Mouse (Mus musculus): Measurements from ENCODE around the gene Epb41l4b. TPM values are rescaled to one million over a fixed set of nuclear protein-coding genes. Genes with fewer than 3 reads are reported as not detected.

Epb41l4b gene
- polyA plus RNA-seq, 2 experiments = 5.3 to 12.2 TPM

DNA sequence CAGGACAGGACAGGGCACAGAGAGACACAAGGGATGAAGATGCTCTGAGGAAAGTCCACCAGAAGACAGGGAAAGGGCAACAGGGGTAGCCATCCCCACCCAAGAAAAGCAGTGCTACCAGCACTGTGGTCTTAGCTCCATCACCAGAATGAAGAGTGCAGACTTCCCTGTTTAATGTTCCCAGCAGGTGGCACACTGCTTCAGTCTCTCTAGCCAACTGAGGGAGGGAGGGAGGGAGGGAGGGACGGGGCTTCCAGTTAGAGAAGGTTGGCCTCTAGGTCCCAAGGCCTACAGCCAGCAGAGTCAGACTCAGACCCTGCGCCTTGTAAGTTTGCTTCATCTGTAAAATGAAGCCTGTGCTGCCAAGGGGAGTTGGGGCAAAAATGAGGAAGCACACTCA lies 22.7 kb downstream of the Epb41l4b start:
- ATAC-seq (ENCODE audit: low FRiP score, low read depth) = no peak
- TF ChIP-seq POLR2A (IDR thresholded peaks at IDR 0.05; ENCODE audit: borderline replicate concordance, extremely low read depth, insufficient read depth, insufficient read length) = no peak
- Histone ChIP-seq H3K27me3 (ENCODE audit: control insufficient read depth, insufficient read depth, low read length) (no peaks in the 10 kb centered on the region), H3K27ac (replicated peaks; ENCODE audit: low read depth, low read length) (no peak overlapping the region), H3K9me3 (ENCODE audit: control insufficient read depth, low read length) (no peaks in the 10 kb centered on the region), H3K36me3 (ENCODE audit: control insufficient read depth, insufficient read depth, low read length) (no peaks in the 10 kb centered on the region), H3K4me3 (replicated peaks; ENCODE audit: low read length) (no peak overlapping the region), H3K4me2 (replicated peaks; ENCODE audit: low read depth, low read length, severe bottlenecking) (no peak overlapping the region), H3K9ac (ENCODE audit: low read depth, low read length, severe bottlenecking) (no peak overlapping the region), H3K4me1 (ENCODE audit: control insufficient read depth, insufficient read depth, low read length) (peaks cover 11% of the 10 kb centered on the region; the same call in 1 of the 2 replicates)
- DNase-seq (ENCODE audit: low spot score) = no peak
- 61% methylated on average over 2 of the region's 2 CpGs for WGBS

DNA sequence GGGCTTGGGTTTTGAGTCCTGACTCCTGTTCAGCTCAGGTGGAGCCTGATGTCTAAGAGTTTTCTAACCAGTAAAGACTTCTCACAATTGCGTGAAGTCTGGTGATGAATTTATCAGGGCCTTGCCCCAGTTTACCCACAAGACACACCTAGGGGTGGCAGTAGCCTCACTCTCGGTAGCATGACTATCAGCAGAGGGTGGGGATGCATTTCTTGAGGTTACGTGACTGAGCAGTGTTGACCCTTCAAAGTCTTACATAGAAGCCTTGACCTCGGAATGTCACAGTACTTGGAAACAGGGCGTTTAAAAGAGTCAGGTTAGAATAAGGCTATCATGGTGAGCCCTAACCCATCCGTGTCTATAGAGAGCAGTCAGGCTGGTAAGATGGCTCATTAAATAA lies 23.3 kb downstream of the Epb41l4b start:
- no peaks in the 10 kb centered on the region for H3K27me3 ChIP-seq (ENCODE audit: control insufficient read depth, insufficient read depth, low read length)
- no peak overlapping the region for H3K9ac ChIP-seq (ENCODE audit: low read depth, low read length, severe bottlenecking)
- H3K4me2 ChIP-seq (replicated peaks; ENCODE audit: low read depth, low read length, severe bottlenecking) = no peak overlapping the region
- no peak overlapping the region for H3K4me3 ChIP-seq (replicated peaks; ENCODE audit: low read length)
- H3K27ac ChIP-seq (replicated peaks; ENCODE audit: low read depth, low read length) = no peak overlapping the region
- no peaks in the 10 kb centered on the region for H3K36me3 ChIP-seq (ENCODE audit: control insufficient read depth, insufficient read depth, low read length)
- TF ChIP-seq POLR2A (IDR thresholded peaks at IDR 0.05; ENCODE audit: borderline replicate concordance, extremely low read depth, insufficient read depth, insufficient read length) = no peak
- peaks cover 17% of the 10 kb centered on the region for H3K4me1 ChIP-seq (ENCODE audit: control insufficient read depth, insufficient read depth, low read length)
- 86% methylated on average over 6 of the region's 6 CpGs for WGBS
- ATAC-seq (ENCODE audit: low FRiP score, low read depth) (no peak), DNase-seq (ENCODE audit: low spot score) (no peak)
- H3K9me3 ChIP-seq (ENCODE audit: control insufficient read depth, low read length) = no peaks in the 10 kb centered on the region

DNA sequence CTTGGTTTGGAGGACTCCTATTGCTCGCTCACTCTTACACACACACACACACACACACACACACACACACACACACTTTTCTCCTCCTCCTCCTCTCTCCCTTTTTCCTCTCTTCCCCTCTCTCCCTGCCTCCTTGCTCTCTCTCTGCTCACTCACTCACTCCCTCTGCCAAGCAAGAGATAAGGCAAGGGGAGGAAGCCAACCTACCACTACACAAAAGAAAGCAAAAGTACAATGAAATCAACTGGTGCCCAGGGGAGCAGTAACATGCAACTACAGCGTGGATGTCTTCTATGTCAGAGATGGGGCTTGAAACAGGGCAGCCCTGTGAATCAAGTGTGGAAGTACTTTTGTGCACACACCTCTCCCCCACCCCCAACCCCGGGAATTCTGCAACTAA lies 24.4 kb downstream of the Epb41l4b start:
- Histone ChIP-seq H3K4me3 (replicated peaks; ENCODE audit: low read length) (no peak overlapping the region), H3K4me2 (replicated peaks; ENCODE audit: low read depth, low read length, severe bottlenecking) (no peak overlapping the region), H3K27ac (replicated peaks; ENCODE audit: low read depth, low read length) (no peak overlapping the region), H3K27me3 (ENCODE audit: control insufficient read depth, insufficient read depth, low read length) (no peaks in the 10 kb centered on the region), H3K4me1 (ENCODE audit: control insufficient read depth, insufficient read depth, low read length) (peaks cover 23% of the 10 kb centered on the region), H3K9me3 (ENCODE audit: control insufficient read depth, low read length) (no peaks in the 10 kb centered on the region), H3K36me3 (ENCODE audit: control insufficient read depth, insufficient read depth, low read length) (no peaks in the 10 kb centered on the region), H3K9ac (ENCODE audit: low read depth, low read length, severe bottlenecking) (no peak overlapping the region)
- DNase-seq (ENCODE audit: low spot score) = no peak
- ATAC-seq (ENCODE audit: low FRiP score, low read depth) = no peak
- TF ChIP-seq POLR2A (IDR thresholded peaks at IDR 0.05; ENCODE audit: borderline replicate concordance, extremely low read depth, insufficient read depth, insufficient read length) = no peak
- WGBS = 66% methylated on average over 3 of the region's 3 CpGs

DNA sequence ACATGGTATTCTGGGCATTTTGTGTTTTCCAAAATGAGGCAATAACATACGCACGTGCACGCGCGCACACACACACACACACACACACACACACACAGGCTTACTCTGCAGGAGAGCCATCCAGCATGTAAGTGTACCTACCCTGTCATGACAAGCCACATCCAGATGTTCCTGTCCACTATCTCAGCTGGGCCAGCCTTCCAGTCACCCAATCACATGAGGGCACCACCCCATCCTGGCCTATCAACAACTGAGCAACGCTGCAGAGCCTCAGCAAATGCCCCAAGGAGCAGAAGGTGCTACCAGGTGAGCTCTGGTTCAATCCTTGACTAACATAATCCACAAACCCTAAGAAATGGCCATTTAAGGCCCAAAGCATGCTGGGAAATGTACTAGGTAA lies 27.0 kb downstream of the Epb41l4b start:
- Histone ChIP-seq H3K4me2 (replicated peaks; ENCODE audit: low read depth, low read length, severe bottlenecking) (no peak overlapping the region), H3K36me3 (ENCODE audit: control insufficient read depth, insufficient read depth, low read length) (no peaks in the 10 kb centered on the region), H3K4me3 (replicated peaks; ENCODE audit: low read length) (no peak overlapping the region), H3K27me3 (ENCODE audit: control insufficient read depth, insufficient read depth, low read length) (no peaks in the 10 kb centered on the region), H3K4me1 (ENCODE audit: control insufficient read depth, insufficient read depth, low read length) (peaks cover 20% of the 10 kb centered on the region), H3K27ac (replicated peaks; ENCODE audit: low read depth, low read length) (no peak overlapping the region), H3K9me3 (ENCODE audit: control insufficient read depth, low read length) (no peaks in the 10 kb centered on the region), H3K9ac (ENCODE audit: low read depth, low read length, severe bottlenecking) (no peak overlapping the region)
- ATAC-seq (ENCODE audit: low FRiP score, low read depth) (no peak), DNase-seq (ENCODE audit: low spot score) (no peak)
- WGBS = 83% methylated on average over 6 of the region's 6 CpGs
- no peak for TF ChIP-seq POLR2A (IDR thresholded peaks at IDR 0.05; ENCODE audit: borderline replicate concordance, extremely low read depth, insufficient read depth, insufficient read length)

DNA sequence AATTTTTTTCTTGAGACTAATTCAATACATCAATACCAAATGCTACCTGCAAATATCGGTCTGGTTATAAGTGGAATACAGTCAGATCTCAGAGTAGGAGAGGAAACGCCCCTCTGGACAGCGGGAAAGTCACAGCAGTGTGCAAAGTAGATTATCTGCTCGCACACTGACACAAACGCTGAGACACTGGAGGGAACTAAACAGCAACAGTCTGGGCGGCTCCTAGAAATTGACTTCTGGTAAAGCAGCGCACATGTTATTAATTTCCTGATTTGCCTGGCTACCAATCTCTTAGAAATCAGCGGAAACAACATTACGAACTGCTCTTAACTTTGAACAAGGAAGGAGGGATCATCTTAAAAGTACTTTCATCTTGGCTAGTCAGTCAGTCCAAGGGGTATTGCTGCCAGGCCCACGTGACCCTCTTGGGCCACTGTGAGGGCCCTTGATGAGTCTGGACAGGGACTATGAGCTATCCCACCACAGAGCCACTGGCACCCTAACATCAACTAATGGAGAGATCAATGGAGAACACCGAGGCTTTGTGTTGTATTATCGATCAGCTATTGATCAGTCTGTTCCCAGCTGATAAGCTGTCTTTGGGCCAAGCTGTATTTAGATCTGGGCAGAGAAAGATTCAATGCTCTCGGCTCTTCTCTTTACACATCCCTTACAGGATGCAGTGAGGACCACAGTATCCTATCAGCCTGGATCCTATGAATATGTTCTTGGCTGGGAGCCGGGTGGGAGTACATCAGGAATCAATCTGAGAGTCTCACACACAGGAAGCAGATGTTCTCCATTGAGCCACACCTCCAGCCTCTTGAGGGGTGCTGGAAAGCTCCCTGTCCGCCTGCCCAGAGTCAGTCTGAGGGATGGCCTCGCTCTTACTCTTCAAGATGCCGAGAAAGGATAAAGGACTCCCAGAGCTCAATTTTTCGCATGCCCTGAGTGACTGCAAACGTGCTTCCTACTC lies 28.3 kb downstream of the Epb41l4b start:
- H3K9me3 ChIP-seq (ENCODE audit: control insufficient read depth, low read length) = no peaks in the 10 kb centered on the region
- H3K9ac ChIP-seq (ENCODE audit: low read depth, low read length, severe bottlenecking) = no peak overlapping the region
- no peaks in the 10 kb centered on the region for H3K27me3 ChIP-seq (ENCODE audit: control insufficient read depth, insufficient read depth, low read length)
- H3K36me3 ChIP-seq (ENCODE audit: control insufficient read depth, insufficient read depth, low read length) = no peaks in the 10 kb centered on the region
- H3K4me1 ChIP-seq (ENCODE audit: control insufficient read depth, insufficient read depth, low read length) = peaks cover 20% of the 10 kb centered on the region
- H3K4me2 ChIP-seq (replicated peaks; ENCODE audit: low read depth, low read length, severe bottlenecking) = 0 out of 2 replicates have a peak overlapping the region, but pooled peaks have one; percentile 8
- TF ChIP-seq POLR2A (IDR thresholded peaks at IDR 0.05; ENCODE audit: borderline replicate concordance, extremely low read depth, insufficient read depth, insufficient read length) = no peak
- H3K27ac ChIP-seq (replicated peaks; ENCODE audit: low read depth, low read length) = no peak overlapping the region
- H3K4me3 ChIP-seq (replicated peaks; ENCODE audit: low read length) = no peak overlapping the region
- 37% methylated on average over 19 of the region's 19 CpGs for WGBS
- DNase-seq (ENCODE audit: low spot score) (peak; percentile 75), ATAC-seq (ENCODE audit: low FRiP score, low read depth) (peak; percentile 67)

All from limb, embryonic 14.5 days (tissue).